Mouse (Mus musculus) neural tube, embryonic 11.5 days (tissue): ENCODE data around the gene Stard13. TPM values are rescaled to one million over a fixed set of nuclear protein-coding genes. Genes with fewer than 3 reads are reported as not detected.

Source experiments
- polyA plus RNA-seq: library from polyadenylated mRNA; unstranded; fragments of >200 nt; fragmentation: Nextera tagmentation; extraction: Ambion mirVana; gene quantifications from 2 replicates; pipeline ENCODE4 v1.2.1, GENCODE M21; 2014

Gene Stard13
- polyA plus RNA-seq, 1 experiment from 2014 or later = 7.5 TPM

Other genes with a start within 250 kb of the Stard13 start
- gene Gm42906, start 194.3 kb upstream of the Stard13 start, polyA plus RNA-seq = not detected in 2 replicates